ENCODE assay signal across 9 mouse cellular contexts in genomic region chr17:56470001-56470436, GRCm38 (mm10). TPM values are rescaled to one million over a fixed set of nuclear protein-coding genes. Genes with fewer than 3 reads are reported as not detected.
DNase-seq lines count a peak whose midpoint lies in the region; ATAC-seq and TF ChIP-seq lines count a peak whose summit lies in the region.
"Had no signal": no experiment of that assay in that cellular context is flagged by ENCODE, and none has a peak within 500 bp of the region (broad histone marks: within the 10 kb centered on the region; RNA-seq: fewer than 3 reads in every experiment).

No protein-coding gene starts in this region.

- H3K4me3 ChIP-seq in layer of hippocampus, adult 2 months = peak overlapping the region; percentile 29; the same call in 1 of the 2 replicates
- H3K4me3 ChIP-seq in hindbrain, embryonic 13.5 days = peak overlapping the region; percentile 30
- H3K4me3 ChIP-seq in liver, embryonic 15.5 days (replicated peaks) = peak overlapping the region; percentile 15; the same call in 1 of the 2 replicates
- peak overlapping the region; percentile 32 for H3K4me3 ChIP-seq in stomach, embryonic 15.5 days (replicated peaks)
- H3K4me3 ChIP-seq in cerebellum, adult 2 months (replicated peaks; ENCODE audit: insufficient read depth, low read depth, low read length) = no peak overlapping the region

- TF ChIP-seq POLR2A in cerebellum, adult 2 months (IDR thresholded peaks at IDR 0.05; ENCODE audit: borderline replicate concordance, insufficient read depth, low read length) = no peak

- peak overlapping the region; percentile 83 for H3K27ac ChIP-seq in layer of hippocampus, adult 2 months
- peak overlapping the region; percentile 92 for H3K27ac ChIP-seq in hindbrain, embryonic 13.5 days
- H3K27ac ChIP-seq in liver, embryonic 15.5 days (replicated peaks) = no peak overlapping the region
- peak overlapping the region; percentile 54; the same call in 1 of the 2 replicates for H3K27ac ChIP-seq in stomach, embryonic 15.5 days
- no peak overlapping the region for H3K27ac ChIP-seq in cerebellum, adult 2 months (ENCODE audit: insufficient read depth, low read length)

- no peak for ATAC-seq in hindbrain, embryonic 13.5 days (ENCODE audit: low FRiP score)
- no peak for ATAC-seq in liver, embryonic 15.5 days (ENCODE audit: insufficient read depth)
- ATAC-seq in stomach, embryonic 15.5 days (ENCODE audit: insufficient read depth, low FRiP score, low read depth) = no peak

- WGBS in hindbrain, embryonic 13.5 days = 3% methylated on average over 25 of the region's 26 CpGs
- 5% methylated on average over 26 of the region's 26 CpGs for WGBS in liver, embryonic 15.5 days (ENCODE audit: insufficient replicate concordance)
- 3% methylated on average over 26 of the region's 26 CpGs for WGBS in stomach, embryonic 15.5 days
- WGBS in cerebellum, adult 2 months = 18% methylated on average over 26 of the region's 26 CpGs

- H3K4me1 ChIP-seq in hindbrain, embryonic 13.5 days (replicated peaks) = peaks cover 98% of the 10 kb centered on the region
- peaks cover 43% of the 10 kb centered on the region for H3K4me1 ChIP-seq in liver, embryonic 15.5 days (replicated peaks)
- H3K4me1 ChIP-seq in stomach, embryonic 15.5 days = peaks cover 85% of the 10 kb centered on the region
- H3K4me1 ChIP-seq in cerebellum, adult 2 months (ENCODE audit: control insufficient read depth, insufficient read depth, low read length) = peaks cover 47% of the 10 kb centered on the region

- peak overlapping the region; percentile 65 for H3K9ac ChIP-seq in hindbrain, embryonic 13.5 days
- no peak overlapping the region for H3K9ac ChIP-seq in liver, embryonic 15.5 days
- no peak overlapping the region; the same call in 1 of the 2 replicates for H3K9ac ChIP-seq in stomach, embryonic 15.5 days

- H3K9me3 ChIP-seq in hindbrain, embryonic 13.5 days = no peaks in the 10 kb centered on the region
- H3K9me3 ChIP-seq in liver, embryonic 15.5 days (replicated peaks) = no peaks in the 10 kb centered on the region
- no peaks in the 10 kb centered on the region for H3K9me3 ChIP-seq in stomach, embryonic 15.5 days

- no peak for DNase-seq in layer of hippocampus, adult 2 months (ENCODE audit: low spot score in 2 of 2)
- no peak for DNase-seq in layer of hippocampus, adult 9-10 months (ENCODE audit: low spot score)
- DNase-seq in urinary bladder, adult 2 months (ENCODE audit: low spot score) = no peak
- DNase-seq in urinary bladder, postnatal 14 days (ENCODE audit: low spot score) = no peak
- no peak for DNase-seq in cerebellum, adult 2 months

- H3K27me3 ChIP-seq in hindbrain, embryonic 13.5 days = no peaks in the 10 kb centered on the region
- peaks cover 67% of the 10 kb centered on the region for H3K27me3 ChIP-seq in liver, embryonic 15.5 days
- peaks cover 21% of the 10 kb centered on the region for H3K27me3 ChIP-seq in stomach, embryonic 15.5 days (replicated peaks)
- no peaks in the 10 kb centered on the region for H3K27me3 ChIP-seq in cerebellum, adult 2 months (ENCODE audit: control insufficient read depth, insufficient read depth, low read length)

- H3K4me2 ChIP-seq in hindbrain, embryonic 13.5 days = peak overlapping the region; percentile 55
- H3K4me2 ChIP-seq in liver, embryonic 15.5 days = peak overlapping the region; percentile 55
- peak overlapping the region; percentile 58 for H3K4me2 ChIP-seq in stomach, embryonic 15.5 days

- peaks cover 8% of the 10 kb centered on the region; the same call in 1 of the 2 replicates for H3K36me3 ChIP-seq in hindbrain, embryonic 13.5 days
- no peaks in the 10 kb centered on the region for H3K36me3 ChIP-seq in liver, embryonic 15.5 days (replicated peaks)
- no peaks in the 10 kb centered on the region for H3K36me3 ChIP-seq in stomach, embryonic 15.5 days

- TF ChIP-seq CTCF in layer of hippocampus, adult 2 months (conservative IDR thresholded peaks at IDR 0.05) = no peak
- no peak for TF ChIP-seq CTCF in cerebellum, adult 2 months (IDR thresholded peaks at IDR 0.05; ENCODE audit: borderline replicate concordance, insufficient read depth, low read depth, low read length)

RNA-seq across cellular contexts. Expression of gene Ptprs, which starts 6.3 kb away (rescaled TPM):
- 100 to 1,000 TPM; 666 to 670 TPM for total RNA-seq in layer of hippocampus, adult 2 months (2021)
- polyA plus RNA-seq in hindbrain, embryonic 13.5 days (2015; fragmentation: Nextera tagmentation; extraction: Ambion mirVana) = 273 TPM in 2 replicates
- polyA plus RNA-seq in liver, embryonic 15.5 days (2015; fragmentation: Nextera tagmentation; extraction: Ambion mirVana) = 5.5 and 6.1 TPM in 2 replicates
- 71.8 and 81.2 TPM in 2 replicates for polyA plus RNA-seq in stomach, embryonic 15.5 days (2015; fragmentation: Nextera tagmentation; extraction: Ambion mirVana)
- 313 and 341 TPM in 2 replicates for polyA plus RNA-seq in urinary bladder, adult 2 months (2012; rRNA removed)
- 478 and 518 TPM in 2 replicates for polyA plus RNA-seq in cerebellum, adult 2 months (2012; rRNA removed)

RNA-seq across cellular contexts. Expression of gene Znrf4, which starts 42.2 kb away (rescaled TPM):
- total RNA-seq in layer of hippocampus, adult 2 months (2021) = not detected
- polyA plus RNA-seq in hindbrain, embryonic 13.5 days (2015; fragmentation: Nextera tagmentation; extraction: Ambion mirVana) = not detected in 2 replicates
- not detected in 2 replicates for polyA plus RNA-seq in liver, embryonic 15.5 days (2015; fragmentation: Nextera tagmentation; extraction: Ambion mirVana)
- not detected in 2 replicates for polyA plus RNA-seq in stomach, embryonic 15.5 days (2015; fragmentation: Nextera tagmentation; extraction: Ambion mirVana)
- not detected in 2 replicates for polyA plus RNA-seq in urinary bladder, adult 2 months (2012; rRNA removed)
- not detected in 2 replicates for polyA plus RNA-seq in cerebellum, adult 2 months (2012; rRNA removed)
- total RNA-seq: hematopoietic stem cell, adult 5-6 weeks had no signal

Comparison
In these comparisons a context has a peak if more than half of its experiments do, and no peak if none do; other contexts are left out.
1. H3K27ac ChIP-seq: peak in layer of hippocampus, adult 2 months (single experiment), hindbrain, embryonic 13.5 days (single experiment) and stomach, embryonic 15.5 days (single experiment); none in liver, embryonic 15.5 days (single experiment) and cerebellum, adult 2 months (single experiment).
2. RNA of gene Ptprs, which starts 6.3 kb away (polyA plus RNA-seq): 478 to 518 TPM in cerebellum, adult 2 months, 313 to 341 TPM in urinary bladder, adult 2 months, 273 TPM in hindbrain, embryonic 13.5 days and 71.8 to 81.2 TPM in stomach, embryonic 15.5 days; 5.5 to 6.1 TPM in liver, embryonic 15.5 days; every median in the first group is over 10 times any median in the second.
3. Peak in every context shown above with its lines, with median percentiles within 50 percentile points of each other: H3K4me2 ChIP-seq.